Mouse (Mus musculus) left cerebral cortex, adult 11 months (tissue): ENCODE measurements around the gene Cfd.

Source experiments
- DNase-seq: peaks from one replicate; pipeline ENCODE4 v3.0.0; 2022; ENCODE audit warnings: low spot score

Cfd gene

DNA sequence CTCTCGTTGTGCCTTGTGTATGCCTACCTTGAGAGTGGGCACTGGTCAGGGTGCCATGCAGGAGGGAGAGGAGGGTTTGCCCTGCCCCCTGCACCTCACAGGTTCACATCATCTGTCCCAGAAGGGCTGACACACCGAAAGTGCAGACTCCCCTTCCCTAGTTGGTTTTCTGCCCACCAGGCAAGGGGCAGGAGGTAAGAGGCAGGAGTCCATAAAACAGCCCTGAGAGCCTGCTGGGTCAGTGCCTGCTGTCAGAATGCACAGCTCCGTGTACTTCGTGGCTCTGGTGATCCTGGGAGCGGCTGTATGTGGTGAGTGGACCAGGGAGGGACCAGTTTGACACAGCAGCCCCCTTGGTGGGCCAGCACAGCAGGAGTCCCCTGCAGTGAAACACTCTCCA lies at the start of gene Cfd:
TSS of gene Cfd (plus strand) at position 184 of the 400 bp plus-strand sequence.
- no peak for DNase-seq

DNA sequence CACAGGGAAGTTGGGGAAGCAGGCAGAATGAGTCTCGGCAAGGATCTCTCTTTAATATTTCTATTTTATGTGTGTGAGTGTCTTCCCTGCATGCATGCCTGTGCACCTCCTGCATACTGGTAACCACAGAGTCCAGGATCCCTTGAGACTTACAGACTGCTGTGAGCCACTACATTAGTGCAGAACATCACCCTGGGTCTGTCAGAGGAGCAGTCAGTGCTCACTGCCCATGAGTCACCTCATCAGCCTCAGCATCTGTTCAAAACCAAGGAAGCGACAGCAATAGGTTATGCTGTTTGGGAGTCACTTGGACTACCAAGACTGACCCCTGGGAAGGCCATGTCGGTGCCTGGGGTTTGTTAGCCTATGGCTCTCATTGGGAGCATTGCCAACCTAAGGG lies 48.3 kb upstream of the Cfd start:
- no peak for DNase-seq

GRCm38 (mm10) chr10:79843476-79843875 lies 47.2 kb upstream of the Cfd start:
- no peak for DNase-seq

DNA sequence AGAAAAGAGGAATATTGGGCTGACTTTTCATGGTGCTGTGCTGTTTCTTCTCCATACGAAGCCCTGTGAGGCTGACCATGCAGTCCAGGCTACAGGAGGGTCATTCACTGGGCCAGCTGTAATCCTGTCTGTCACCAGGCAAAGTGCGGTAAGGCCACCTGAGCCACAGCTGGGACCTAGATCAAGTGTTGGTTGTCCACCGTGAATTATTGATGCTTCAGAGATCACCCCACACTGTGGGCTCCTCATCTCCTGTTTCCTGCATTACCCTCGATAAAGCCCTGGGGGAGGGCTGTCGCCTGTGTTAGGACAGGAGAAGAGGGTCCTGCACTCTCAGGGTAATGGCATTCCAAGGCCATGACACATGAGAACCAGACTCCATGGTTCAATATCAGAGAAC lies 44.1 kb upstream of the Cfd start:
- DNase-seq = no peak

- no peak for DNase-seq
Observed at GRCm38 (mm10) chr10:79849941-79850628, 40.6 kb upstream of the Cfd start.

GRCm38 (mm10) chr10:79851653-79852052 lies 39.0 kb upstream of the Cfd start:
- no peak for DNase-seq

- DNase-seq = no peak
Observed at GRCm38 (mm10) chr10:79852107-79852789, 38.4 kb upstream of the Cfd start.

- no peak for DNase-seq
Observed at GRCm38 (mm10) chr10:79852827-79853226, 37.8 kb upstream of the Cfd start.

GRCm38 (mm10) chr10:79853392-79853791 lies 37.3 kb upstream of the Cfd start:
- DNase-seq = peak; percentile 64

GRCm38 (mm10) chr10:79853860-79854795 lies 36.5 kb upstream of the Cfd start, which contains the start of gene Ptbp1:
Gene Ptbp1, plus strand, starts transcription at chr10:79854427.
- peak; percentile 99 for DNase-seq

DNA sequence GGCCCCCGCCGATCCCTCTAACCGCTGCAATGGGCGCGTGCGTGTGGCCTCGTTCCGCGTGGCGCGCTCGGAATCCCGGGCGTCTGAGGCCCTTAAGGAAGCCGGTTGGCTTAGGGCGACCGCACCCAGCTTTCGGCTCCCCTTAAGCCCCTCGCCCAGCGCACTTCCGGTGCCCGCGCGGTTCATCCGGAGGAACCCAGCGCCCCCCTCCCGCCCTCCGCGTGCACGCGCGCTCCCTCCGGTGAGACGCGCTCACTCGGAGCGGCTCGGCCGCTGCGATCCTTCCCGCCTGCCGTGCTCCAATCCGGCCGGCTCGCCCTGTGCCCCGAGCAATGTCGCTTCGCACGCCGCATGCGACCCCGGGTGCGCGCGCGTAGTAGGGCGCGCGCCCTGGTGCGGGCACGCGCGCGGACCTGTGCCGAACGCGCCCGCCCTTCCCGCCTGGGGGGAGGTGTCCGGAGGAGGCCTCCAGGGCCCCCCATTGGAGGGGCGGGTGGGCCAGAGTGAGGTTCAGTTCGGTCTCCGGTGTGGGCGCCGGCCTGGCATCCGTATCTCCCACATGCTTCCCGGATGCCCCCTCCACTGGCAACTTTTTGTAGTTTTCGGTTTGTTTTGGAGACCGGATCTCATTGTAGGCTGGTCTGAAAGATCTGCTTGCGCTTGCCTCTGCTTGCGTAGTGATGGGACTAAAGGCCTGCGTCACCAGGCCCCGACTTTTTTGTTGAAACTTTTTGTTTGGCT lies 35.7 kb upstream of the Cfd start:
- no peak for DNase-seq

- no peak for DNase-seq
Observed at GRCm38 (mm10) chr10:79855558-79856184, 35.0 kb upstream of the Cfd start.

- DNase-seq = no peak
Observed at GRCm38 (mm10) chr10:79856280-79856679, 34.4 kb upstream of the Cfd start.

GRCm38 (mm10) chr10:79856704-79857451 lies 33.8 kb upstream of the Cfd start:
- no peak for DNase-seq

DNA sequence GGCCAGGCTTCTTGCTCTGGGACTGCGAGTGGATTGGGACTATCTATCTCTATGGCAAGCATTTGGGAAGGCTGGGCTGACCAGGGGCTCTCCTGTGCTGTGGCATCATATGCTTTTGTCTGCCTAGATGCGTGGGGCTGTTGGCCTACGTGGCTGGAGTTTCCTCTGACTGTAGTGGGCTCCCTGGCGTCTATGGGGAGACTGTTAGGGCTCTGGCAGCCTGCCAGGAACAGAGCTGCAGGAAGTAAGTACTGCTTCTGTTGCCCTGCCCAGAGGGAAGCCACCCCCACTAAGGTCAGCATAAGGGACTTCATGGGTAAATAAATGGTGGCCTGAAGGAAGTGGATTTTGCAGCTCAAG lies 33.2 kb upstream of the Cfd start:
- DNase-seq = no peak

DNA sequence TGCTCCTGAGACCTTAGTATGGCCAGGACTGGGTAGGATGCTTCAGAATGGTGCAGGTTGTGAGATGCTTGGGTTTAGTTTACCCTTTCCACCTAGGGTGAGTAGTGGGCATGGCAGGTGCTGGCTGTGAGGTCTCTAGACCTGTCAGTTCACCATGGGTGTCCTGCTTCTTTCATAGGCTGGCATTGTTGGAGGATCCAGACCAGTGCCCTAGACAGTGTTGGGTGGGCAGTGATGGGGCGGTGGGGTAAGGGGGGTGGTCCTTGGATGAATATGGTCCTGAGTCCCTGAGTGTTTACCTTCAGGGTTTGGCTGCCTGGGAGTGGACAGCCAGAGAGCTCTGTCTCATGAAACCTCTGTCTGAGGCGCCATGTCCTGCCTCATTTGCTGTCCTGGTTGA lies 32.8 kb upstream of the Cfd start:
- no peak for DNase-seq

DNA sequence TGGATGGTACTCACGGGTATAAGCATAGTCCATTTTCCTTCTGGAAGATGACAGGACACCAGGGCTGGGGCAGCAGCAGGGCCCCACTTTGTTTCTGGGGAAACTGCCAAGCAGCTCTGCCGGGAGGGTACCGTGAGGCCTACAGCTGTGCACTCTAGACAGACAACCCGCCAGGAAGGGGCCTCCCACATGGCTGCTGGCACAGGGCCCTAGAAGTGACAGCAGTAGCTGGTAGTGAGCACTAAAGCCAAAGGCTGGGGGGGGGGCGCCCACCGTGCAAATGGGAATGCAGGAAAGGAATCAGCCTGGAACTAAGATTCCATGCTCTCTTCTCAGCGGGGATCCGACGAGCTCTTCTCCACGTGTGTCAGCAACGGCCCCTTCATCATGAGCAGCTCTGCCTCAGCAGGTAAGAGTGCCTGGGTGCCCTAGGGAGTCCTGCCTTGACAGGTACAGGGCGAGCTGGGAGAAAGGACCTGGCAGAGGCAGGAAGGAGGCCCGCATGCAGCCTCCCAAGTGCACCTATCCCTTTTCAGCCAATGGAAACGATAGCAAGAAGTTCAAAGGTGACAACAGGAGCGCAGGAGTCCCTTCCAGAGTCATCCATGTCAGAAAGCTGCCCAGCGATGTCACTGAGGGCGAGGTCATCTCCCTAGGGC lies 32.1 kb upstream of the Cfd start:
- DNase-seq = peak; percentile 68

DNA sequence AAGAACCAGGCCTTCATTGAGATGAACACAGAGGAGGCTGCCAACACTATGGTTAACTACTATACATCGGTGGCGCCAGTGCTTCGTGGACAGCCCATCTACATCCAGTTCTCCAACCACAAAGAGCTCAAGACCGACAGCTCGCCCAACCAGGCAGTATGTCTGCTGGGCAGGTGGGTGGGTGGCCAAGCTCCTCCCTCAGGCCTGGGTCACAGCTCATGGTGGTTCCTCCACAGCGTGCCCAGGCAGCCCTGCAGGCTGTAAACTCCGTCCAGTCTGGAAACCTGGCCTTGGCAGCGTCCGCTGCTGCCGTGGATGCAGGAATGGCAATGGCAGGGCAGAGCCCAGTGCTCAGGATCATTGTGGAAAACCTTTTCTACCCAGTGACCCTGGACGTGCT lies 31.5 kb upstream of the Cfd start:
- DNase-seq = no peak

DNA sequence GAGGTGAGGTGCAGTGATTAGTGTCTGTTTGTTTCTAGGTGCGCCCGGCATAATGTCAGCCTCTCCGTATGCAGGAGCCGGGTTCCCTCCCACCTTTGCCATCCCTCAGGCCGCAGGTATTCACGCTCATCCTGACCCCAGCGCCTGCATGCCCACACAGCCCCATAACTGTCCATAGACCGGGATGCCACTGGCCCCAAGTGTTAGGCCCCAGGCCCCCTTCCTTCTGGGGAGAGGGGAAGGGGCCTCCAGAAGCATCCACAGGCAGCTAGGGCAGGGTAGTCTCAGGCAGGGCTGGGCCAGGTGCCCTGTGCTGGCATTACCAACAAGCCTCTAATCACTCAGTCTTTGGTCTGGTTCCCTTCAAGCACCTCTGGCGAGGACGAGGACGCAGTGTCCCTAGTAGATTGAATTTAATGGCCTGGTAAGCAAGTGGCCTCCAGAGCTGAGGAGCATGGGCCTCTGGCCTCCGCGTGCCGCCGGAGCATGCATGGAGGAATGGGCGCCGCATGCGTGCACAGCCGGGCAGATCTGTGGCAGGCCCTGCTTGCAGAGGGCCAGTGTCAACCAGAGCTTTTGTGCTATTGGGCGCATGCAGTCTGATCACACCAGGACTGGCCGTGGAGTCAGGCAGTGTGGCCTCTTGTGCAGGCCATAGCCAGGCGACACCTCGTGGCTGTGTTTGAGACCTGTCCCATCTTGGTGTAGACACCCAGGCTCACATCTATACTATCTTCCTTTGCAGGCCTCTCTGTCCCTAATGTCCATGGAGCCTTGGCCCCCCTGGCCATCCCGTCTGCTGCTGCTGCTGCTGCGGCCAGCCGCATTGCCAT lies 30.4 kb upstream of the Cfd start:
- no peak for DNase-seq
